Mouse (Mus musculus): Measurements from ENCODE around the gene Sel1l3. TPM values are rescaled to one million over a fixed set of nuclear protein-coding genes. Genes with fewer than 3 reads are reported as not detected.

The Sel1l3 gene
- polyA plus RNA-seq, 1 experiment, result 0.10 TPM

- no peak for TF ChIP-seq GATA1 (IDR thresholded peaks at IDR 0.05; ENCODE audit: low read length)
Measured at GRCm38 (mm10) chr5:53196387-53197088, 17.2 kb downstream of the Sel1l3 start.

DNA sequence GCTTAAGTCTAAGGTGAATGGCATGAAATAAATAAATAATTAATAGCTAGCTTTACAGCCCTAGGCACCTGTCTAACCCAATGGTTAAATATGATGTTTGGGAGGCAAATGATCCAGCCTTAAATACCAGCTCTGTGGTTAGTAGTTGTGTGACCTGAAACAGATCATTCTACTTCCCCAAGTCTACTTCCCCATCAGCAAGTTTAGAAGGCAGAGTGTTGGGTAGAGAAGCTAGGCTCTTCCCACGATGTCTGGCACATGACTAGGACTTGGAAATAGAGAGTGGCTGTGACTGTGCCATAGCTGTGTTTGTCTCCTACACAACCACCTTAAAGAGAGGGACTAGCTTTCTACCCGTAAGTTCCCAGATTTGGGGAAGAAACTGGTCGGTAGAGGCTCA is 18.9 kb downstream of the Sel1l3 start:
- no peak for TF ChIP-seq GATA1 (IDR thresholded peaks at IDR 0.05; ENCODE audit: low read length)

GRCm38 (mm10) chr5:53194421-53194820 is 19.3 kb downstream of the Sel1l3 start:
- TF ChIP-seq GATA1 (IDR thresholded peaks at IDR 0.05; ENCODE audit: low read length), result no peak

DNA sequence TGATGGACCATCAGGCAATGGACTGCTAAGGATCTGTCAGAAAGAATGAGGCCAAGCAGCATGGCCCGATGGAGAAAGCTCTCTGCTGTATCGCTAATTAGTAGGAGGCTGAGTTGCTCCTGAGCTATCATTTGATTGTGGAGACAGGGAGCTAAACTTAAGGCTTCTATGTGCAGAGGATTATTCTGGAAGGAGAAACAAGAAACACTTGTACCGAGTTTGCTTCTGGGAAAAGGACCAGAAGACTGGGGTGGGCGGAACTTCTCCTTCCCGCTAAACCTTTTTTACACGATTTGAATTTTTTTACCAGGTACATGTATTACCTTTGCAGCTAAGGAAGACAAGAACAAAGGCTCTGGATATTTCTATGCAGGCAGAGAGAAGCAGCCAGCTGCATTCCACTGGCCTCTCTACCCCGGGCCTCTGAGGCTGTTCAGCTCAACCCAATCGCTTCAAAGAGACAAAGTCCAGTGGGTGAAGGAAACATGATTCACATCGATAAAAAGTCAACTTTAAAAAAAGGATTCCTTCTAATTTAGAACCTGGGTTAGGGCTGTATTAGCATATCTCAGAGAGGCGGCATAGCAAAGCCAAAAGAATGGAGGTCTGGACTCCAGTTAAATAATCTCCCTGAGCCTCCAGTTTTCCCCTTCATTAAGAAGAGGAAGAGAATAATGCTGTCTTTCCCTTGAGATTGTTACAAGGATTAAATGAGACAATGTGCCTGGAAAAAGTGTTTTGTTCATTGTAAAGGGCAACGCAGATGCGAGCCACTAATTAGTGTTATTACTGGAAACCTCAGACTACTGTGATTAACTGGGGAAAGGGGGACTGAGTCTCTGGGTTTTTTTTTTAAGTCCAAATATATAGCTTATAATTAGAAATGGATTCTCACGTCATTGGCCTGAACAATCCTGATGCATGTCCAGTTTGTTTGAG is 20.4 kb downstream of the Sel1l3 start:
- no peak for TF ChIP-seq GATA1 (IDR thresholded peaks at IDR 0.05; ENCODE audit: low read length)

GRCm38 (mm10) chr5:53188608-53189007 is 25.1 kb downstream of the Sel1l3 start:
- no peak for TF ChIP-seq GATA1 (IDR thresholded peaks at IDR 0.05; ENCODE audit: low read length)

GRCm38 (mm10) chr5:53187245-53187644 is 26.5 kb downstream of the Sel1l3 start:
- TF ChIP-seq GATA1 (IDR thresholded peaks at IDR 0.05; ENCODE audit: low read length), result no peak

DNA sequence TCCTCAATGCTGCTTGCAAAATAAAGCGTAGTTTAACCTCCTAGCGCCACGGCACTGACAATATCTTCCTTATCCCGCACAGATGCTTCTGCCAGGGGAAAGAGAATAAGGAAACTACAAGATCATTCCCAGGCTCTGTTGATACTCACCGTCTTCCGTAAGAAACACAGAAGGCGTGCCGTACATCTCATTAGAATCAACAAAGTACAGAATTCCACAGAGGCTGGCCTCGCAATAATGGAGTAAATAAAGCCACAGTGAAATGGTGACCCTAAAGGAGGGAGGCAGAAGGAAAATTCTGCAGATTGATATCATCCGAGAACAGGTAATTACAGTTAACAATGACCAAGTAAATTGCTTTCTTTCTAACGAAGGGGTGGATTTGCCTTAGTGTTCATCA is 27.9 kb downstream of the Sel1l3 start:
- no peak for TF ChIP-seq GATA1 (IDR thresholded peaks at IDR 0.05; ENCODE audit: low read length)

DNA sequence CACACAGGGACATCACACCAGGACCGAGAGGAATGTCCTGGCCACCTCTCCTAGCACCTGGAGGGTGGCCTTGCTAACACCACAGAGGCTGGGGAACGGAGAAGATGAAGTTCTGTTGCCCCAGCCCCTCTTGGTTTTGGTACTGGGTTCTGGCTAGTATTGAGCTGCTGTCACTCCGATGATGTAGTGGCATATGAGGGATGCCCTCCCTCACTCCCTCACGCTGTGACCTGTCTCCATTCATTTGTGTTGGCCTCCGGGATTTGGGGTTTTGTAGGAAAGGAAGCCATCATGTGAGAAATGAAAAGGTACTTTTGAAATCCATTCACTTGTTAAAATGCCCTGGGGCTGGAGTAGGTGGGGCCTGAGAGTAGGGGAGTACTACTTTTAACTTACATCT is 33.8 kb downstream of the Sel1l3 start:
- no peak for TF ChIP-seq GATA1 (IDR thresholded peaks at IDR 0.05; ENCODE audit: low read length)

DNA sequence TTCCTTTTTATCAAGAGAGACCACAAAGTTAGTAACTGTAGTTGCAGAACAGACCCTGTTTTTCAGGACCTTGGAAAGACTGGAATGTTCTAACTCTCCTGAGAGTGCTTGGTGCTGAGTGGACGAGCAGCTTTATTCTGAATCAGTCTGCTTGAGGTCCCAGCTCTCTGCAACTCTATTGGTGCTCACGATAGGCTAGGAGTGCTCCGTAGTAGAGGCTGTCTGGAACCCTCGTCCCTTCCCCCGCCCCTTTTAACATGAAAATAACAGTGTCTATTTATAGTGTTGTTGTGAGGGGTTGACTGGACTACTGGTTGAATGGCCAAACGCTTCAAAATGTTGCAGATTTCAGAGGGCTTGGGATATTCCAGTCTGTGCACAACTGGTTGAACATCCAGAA is 37.0 kb downstream of the Sel1l3 start:
- no peak for TF ChIP-seq GATA1 (IDR thresholded peaks at IDR 0.05; ENCODE audit: low read length)

- TF ChIP-seq GATA1 (IDR thresholded peaks at IDR 0.05; ENCODE audit: low read length), result no peak
Measured at GRCm38 (mm10) chr5:53176075-53176474, 37.7 kb downstream of the Sel1l3 start.

DNA sequence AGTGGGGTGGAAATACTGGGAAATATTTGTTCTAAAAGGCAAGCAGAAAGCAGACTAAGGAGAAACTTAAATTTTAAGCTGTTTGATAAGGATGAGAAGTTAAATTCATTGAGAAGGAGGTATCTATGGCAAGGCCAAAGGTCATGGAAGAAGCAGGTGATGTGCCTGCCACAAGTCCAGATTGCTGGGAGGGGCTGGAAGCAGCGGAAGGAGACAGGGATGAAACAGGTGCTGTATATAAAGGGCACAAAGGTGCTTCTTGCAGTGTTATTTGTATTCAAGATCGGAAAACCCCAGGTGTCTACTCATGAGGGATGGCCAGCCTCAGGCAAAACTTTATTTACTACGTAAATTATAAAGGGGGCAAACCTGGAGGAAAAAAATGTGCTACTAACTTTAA is 38.5 kb downstream of the Sel1l3 start:
- no peak for TF ChIP-seq GATA1 (IDR thresholded peaks at IDR 0.05; ENCODE audit: low read length)

GRCm38 (mm10) chr5:53174461-53174860 is 39.3 kb downstream of the Sel1l3 start:
- no peak for TF ChIP-seq GATA1 (IDR thresholded peaks at IDR 0.05; ENCODE audit: low read length)

DNA sequence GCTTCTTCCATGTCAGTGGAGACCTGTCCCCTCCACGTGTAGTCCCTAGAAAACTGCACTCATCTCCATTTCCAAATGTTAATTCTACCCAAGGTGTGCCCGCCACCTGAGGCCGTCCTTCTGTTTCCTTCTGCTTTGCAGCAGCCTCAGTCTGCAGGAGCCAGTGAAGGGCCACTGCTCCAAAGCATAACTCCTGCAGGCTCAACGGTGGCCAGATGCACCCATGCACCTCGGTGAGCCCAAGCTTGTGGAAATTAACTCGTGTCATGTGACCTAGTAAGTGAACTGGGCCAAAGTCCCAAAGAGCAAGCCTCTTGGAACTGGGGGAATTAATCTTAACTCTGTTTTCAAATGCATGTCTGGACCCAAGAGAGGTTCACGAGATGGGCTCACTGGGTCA is 40.8 kb downstream of the Sel1l3 start:
- TF ChIP-seq GATA1 (IDR thresholded peaks at IDR 0.05; ENCODE audit: low read length), result no peak

GRCm38 (mm10) chr5:53172256-53172636 is 41.5 kb downstream of the Sel1l3 start:
- TF ChIP-seq GATA1 (IDR thresholded peaks at IDR 0.05; ENCODE audit: low read length), result no peak

GRCm38 (mm10) chr5:53171611-53172255 is 42.0 kb downstream of the Sel1l3 start:
- TF ChIP-seq GATA1 (IDR thresholded peaks at IDR 0.05; ENCODE audit: low read length), result no peak

GRCm38 (mm10) chr5:53167564-53167963 is 46.2 kb downstream of the Sel1l3 start:
- no peak for TF ChIP-seq GATA1 (IDR thresholded peaks at IDR 0.05; ENCODE audit: low read length)
